Mouse (Mus musculus) forebrain, embryonic 15.5 days (tissue): ENCODE data around the gene Smg6. TPM values are rescaled to one million over a fixed set of nuclear protein-coding genes. Genes with fewer than 3 reads are reported as not detected.
A peak's percentile ranks its signal among the peaks of the same experiment; 100 is the strongest.

Experiments used
- ATAC-seq: fragments of 200-750 bp; cut with Nextera tagmentation; replicated peaks from 2 replicates; pipeline ENCODE4 v1.8.0; 2017; ENCODE audit warnings: mild to moderate bottlenecking, moderate TSS enrichment, moderate library complexity
- H3K27ac ChIP-seq: fragments of 300-500 bp; sonication (generic); replicated peaks from 2 replicates; pipeline ENCODE4 v1.5.1; 2015; ENCODE audit warnings: mild to moderate bottlenecking, inconsistent platforms
- H3K27me3 ChIP-seq: fragments of 300-500 bp; sonication (generic); 2 replicates; pipeline ENCODE4 v1.6.1; 2015; ENCODE audit warnings: inconsistent platforms
- H3K36me3 ChIP-seq: fragments of 300-500 bp; sonication (generic); 2 replicates; pipeline ENCODE4 v1.6.1; 2015; ENCODE audit warnings: mild to moderate bottlenecking, inconsistent platforms
- H3K4me1 ChIP-seq: fragments of 300-500 bp; sonication (generic); 2 replicates; pipeline ENCODE4 v1.6.1; 2015; ENCODE audit warnings: inconsistent platforms
- H3K4me2 ChIP-seq: fragments of 300-500 bp; sonication (generic); replicated peaks from 2 replicates; pipeline ENCODE4 v1.6.1; 2015; ENCODE audit warnings: mild to moderate bottlenecking, inconsistent platforms
- H3K4me3 ChIP-seq: fragments of 300-500 bp; sonication (generic); 2 replicates; pipeline ENCODE4 v1.5.1; 2015; ENCODE audit warnings: mild to moderate bottlenecking, inconsistent platforms
- H3K9ac ChIP-seq: fragments of 300-500 bp; sonication (generic); replicated peaks from 2 replicates; pipeline ENCODE4 v1.6.1; 2015; ENCODE audit warnings: mild to moderate bottlenecking, inconsistent platforms
- H3K9me3 ChIP-seq: fragments of 300-500 bp; sonication (generic); 2 replicates; pipeline ENCODE4 v1.6.1; 2016; ENCODE audit warnings: inconsistent platforms
- WGBS: fragments of 180-500 bp; shearing (Covaris S2); methylation state at CpG from one replicate; pipeline ENCODE4 v1.1.7; 2015; ENCODE audit warnings: mixed read lengths; 5-methylcytosine and 5-hydroxymethylcytosine counted together
- microRNA counts: library from miRNA; unstranded; fragments of <30 nt; microRNA quantifications from one replicate; lab custom pipeline; 2016
- microRNA-seq: library from miRNA; unstranded; fragments of <30 nt; microRNA quantifications from one replicate; pipeline ENCODE4, GENCODE M21; 2016
- polyA plus RNA-seq: library from polyadenylated mRNA; unstranded; fragments of >200 nt; fragmentation: Nextera tagmentation; extraction: Ambion mirVana; gene quantifications from 2 replicates; pipeline ENCODE4 v1.2.1, GENCODE M21; 2015

Gene Smg6
- polyA plus RNA-seq, 1 experiment from 2014 or later = 18.4 TPM

- Histone ChIP-seq H3K4me2 (no peak overlapping the region), H3K4me3 (no peak overlapping the region), H3K4me1 (peaks cover 20% of the 10 kb centered on the region), H3K27ac (no peak overlapping the region), H3K9ac (no peak overlapping the region), H3K27me3 (no peaks in the 10 kb centered on the region), H3K9me3 (no peaks in the 10 kb centered on the region), H3K36me3 (no peaks in the 10 kb centered on the region)
- WGBS = 76% methylated on average over 4 of the region's 4 CpGs
- ATAC-seq = no peak
These were observed 283.7 kb downstream of the Smg6 start for GRCm38 (mm10) chr11:75209363-75209762.

GRCm38 (mm10) chr11:75210093-75210492 lies 284.5 kb downstream of the Smg6 start:
- H3K27ac ChIP-seq = no peak overlapping the region
- no peak overlapping the region for H3K4me2 ChIP-seq
- WGBS = 59% methylated on average over 4 of the region's 4 CpGs
- peaks cover 20% of the 10 kb centered on the region for H3K4me1 ChIP-seq
- no peaks in the 10 kb centered on the region for H3K36me3 ChIP-seq
- ATAC-seq = no peak
- no peak overlapping the region for H3K9ac ChIP-seq
- H3K9me3 ChIP-seq = no peaks in the 10 kb centered on the region
- no peak overlapping the region for H3K4me3 ChIP-seq
- no peaks in the 10 kb centered on the region for H3K27me3 ChIP-seq

GRCm38 (mm10) chr11:75210755-75211154 lies 285.1 kb downstream of the Smg6 start:
- no peak overlapping the region for H3K4me2 ChIP-seq
- H3K27me3 ChIP-seq = no peaks in the 10 kb centered on the region
- no peak overlapping the region for H3K9ac ChIP-seq
- H3K9me3 ChIP-seq = no peaks in the 10 kb centered on the region
- no peak for ATAC-seq
- H3K4me1 ChIP-seq = peaks cover 20% of the 10 kb centered on the region
- H3K36me3 ChIP-seq = no peaks in the 10 kb centered on the region
- WGBS = 41% methylated on average over 6 of the region's 6 CpGs
- H3K4me3 ChIP-seq = no peak overlapping the region
- H3K27ac ChIP-seq = no peak overlapping the region

- H3K4me2 ChIP-seq = no peak overlapping the region
- WGBS = 43% methylated on average over 8 of the region's 8 CpGs
- H3K9ac ChIP-seq = no peak overlapping the region
- H3K27me3 ChIP-seq = no peaks in the 10 kb centered on the region
- H3K36me3 ChIP-seq = no peaks in the 10 kb centered on the region
- no peak overlapping the region for H3K4me3 ChIP-seq
- no peaks in the 10 kb centered on the region for H3K9me3 ChIP-seq
- ATAC-seq = 0 out of 2 replicates have a peak, but pooled peaks have one; percentile 21
- H3K4me1 ChIP-seq = peaks cover 20% of the 10 kb centered on the region
- H3K27ac ChIP-seq = no peak overlapping the region; the same call in 1 of the 2 replicates
These were observed 286.5 kb downstream of the Smg6 start for GRCm38 (mm10) chr11:75212031-75212667.

GRCm38 (mm10) chr11:75212876-75213275 lies 287.3 kb downstream of the Smg6 start:
- Histone ChIP-seq H3K4me3 (no peak overlapping the region), H3K36me3 (no peaks in the 10 kb centered on the region), H3K9ac (no peak overlapping the region), H3K27ac (no peak overlapping the region), H3K9me3 (no peaks in the 10 kb centered on the region), H3K4me1 (peaks cover 20% of the 10 kb centered on the region), H3K27me3 (no peaks in the 10 kb centered on the region), H3K4me2 (no peak overlapping the region)
- ATAC-seq = no peak
- WGBS = 36% methylated on average over 2 of the region's 3 CpGs

GRCm38 (mm10) chr11:75213372-75214080 lies 287.9 kb downstream of the Smg6 start:
- Histone ChIP-seq H3K36me3 (no peaks in the 10 kb centered on the region), H3K4me1 (peaks cover 20% of the 10 kb centered on the region), H3K27me3 (no peaks in the 10 kb centered on the region), H3K4me3 (peak overlapping the region; percentile 33), H3K9ac (peak overlapping the region; percentile 51), H3K9me3 (no peaks in the 10 kb centered on the region), H3K27ac (0 out of 2 replicates have a peak overlapping the region, but pooled peaks have one; percentile 1), H3K4me2 (peak overlapping the region; percentile 63)
- ATAC-seq = peak; percentile 53
- 2% methylated on average over 35 of the region's 35 CpGs for WGBS

MicroRNAs within 50 kb of the gene (microRNA counts, 519-probe panel; counts per million panel counts)
- microRNA mmu-miR-132 (lab: Ali Mortazavi, UCI) = 3,222 counts per million, percentile 77 among the panel's probes with 10 or more counts
- 1,559 counts per million, percentile 10 among the panel's probes with 10 or more counts for microRNA mmu-miR-212 (lab: Ali Mortazavi, UCI)

Small RNA genes within 50 kb of the gene (microRNA-seq; reads per million reads assigned to microRNA genes)
- 636 reads per million, percentile 75 among the genes with 10 or more reads in this experiment for gene Mir132
- 36.7 reads per million, percentile 39 among the genes with 10 or more reads in this experiment for gene Mir212

Other genes with a start within 250 kb of the Smg6 start
- gene Pafah1b1, start 201.2 kb upstream of the Smg6 start, polyA plus RNA-seq = 58.3 and 59.8 TPM in 2 replicates
- gene Mettl16, start 155.0 kb upstream of the Smg6 start, polyA plus RNA-seq = 54.3 and 55.5 TPM in 2 replicates
- 10.0 and 10.1 TPM in 2 replicates for gene Mnt, start 94.9 kb upstream of the Smg6 start, polyA plus RNA-seq
- gene Sgsm2, start 28.8 kb upstream of the Smg6 start, polyA plus RNA-seq = 14.3 and 14.6 TPM in 2 replicates
- 34.4 and 34.5 TPM in 2 replicates for gene Tsr1, start 27.8 kb upstream of the Smg6 start, polyA plus RNA-seq
- 41.6 and 45.1 TPM in 2 replicates for gene Srr, start 125 bp downstream of the Smg6 start, polyA plus RNA-seq
- gene Hic1, start 243.7 kb downstream of the Smg6 start, polyA plus RNA-seq = 2.1 and 2.2 TPM in 2 replicates